Mouse (Mus musculus) kidney, embryonic 15.5 days (tissue): ENCODE results near the gene Ly75. TPM values are rescaled to one million over a fixed set of nuclear protein-coding genes. Genes with fewer than 3 reads are reported as not detected.
A peak's percentile ranks its signal among the peaks of the same experiment; 100 is the strongest.

ENCODE experiments used
- ATAC-seq: fragments of 200-750 bp; cut with Nextera tagmentation; replicated peaks from 2 replicates; pipeline ENCODE4 v1.8.0; 2017; ENCODE audit warnings: moderate TSS enrichment; ENCODE audit not compliant: low FRiP score
- H3K27ac ChIP-seq: fragments of 300-500 bp; sonication (generic); 2 replicates; pipeline ENCODE4 v1.5.1; 2015; ENCODE audit warnings: mild to moderate bottlenecking, inconsistent platforms
- H3K27me3 ChIP-seq: fragments of 300-500 bp; sonication (generic); 2 replicates; pipeline ENCODE4 v1.6.1; 2015; ENCODE audit warnings: inconsistent platforms
- H3K36me3 ChIP-seq: fragments of 300-500 bp; sonication (generic); 2 replicates; pipeline ENCODE4 v1.6.1; 2015; ENCODE audit warnings: inconsistent platforms
- H3K4me1 ChIP-seq: fragments of 300-500 bp; sonication (generic); 2 replicates; pipeline ENCODE4 v1.6.1; 2015; ENCODE audit warnings: inconsistent platforms
- H3K4me2 ChIP-seq: fragments of 300-500 bp; sonication (generic); 2 replicates; pipeline ENCODE4 v1.6.1; 2015; ENCODE audit warnings: moderate library complexity, mild to moderate bottlenecking, inconsistent platforms
- H3K4me3 ChIP-seq: fragments of 300-500 bp; sonication (generic); replicated peaks from 2 replicates; pipeline ENCODE4 v1.5.1; 2015; ENCODE audit warnings: mild to moderate bottlenecking, inconsistent platforms
- H3K9ac ChIP-seq: fragments of 300-500 bp; sonication (generic); 2 replicates; pipeline ENCODE4 v1.6.1; 2015; ENCODE audit warnings: mild to moderate bottlenecking, inconsistent platforms
- H3K9me3 ChIP-seq: fragments of 300-500 bp; sonication (generic); replicated peaks from 2 replicates; pipeline ENCODE4 v1.6.1; 2016; ENCODE audit warnings: inconsistent platforms
- WGBS: fragments of 180-500 bp; shearing (Covaris S2); methylation state at CpG from one replicate; pipeline ENCODE4 v1.1.7; 2015; ENCODE audit warnings: mixed read lengths; 5-methylcytosine and 5-hydroxymethylcytosine counted together
- polyA plus RNA-seq: library from polyadenylated mRNA; unstranded; fragments of >200 nt; fragmentation: Nextera tagmentation; extraction: Ambion mirVana; gene quantifications from 2 replicates; pipeline ENCODE4 v1.2.1, GENCODE M21; 2015

The Ly75 gene
- polyA plus RNA-seq, result 2.8 and 3.5 TPM in 2 replicates

- peaks cover 6% of the 10 kb centered on the region; the same call in 1 of the 2 replicates for H3K27me3 ChIP-seq
- no peak within 1 kb of the TSS for H3K27ac ChIP-seq
- H3K4me2 ChIP-seq, result peak within 1 kb of the TSS; percentile 88
- H3K9me3 ChIP-seq, result no peaks in the 10 kb centered on the region
- peak within 1 kb of the TSS; percentile 58 for H3K4me3 ChIP-seq
- 2% methylated on average over 46 of the region's 46 CpGs for WGBS
- H3K36me3 ChIP-seq, result no peaks in the 10 kb centered on the region
- peak; percentile 100 for ATAC-seq
- H3K9ac ChIP-seq, result peak within 1 kb of the TSS; percentile 50; the same call in 1 of the 2 replicates
- peaks cover 14% of the 10 kb centered on the region for H3K4me1 ChIP-seq
These were observed at the start of gene Ly75 for GRCm38 (mm10) chr2:60382858-60383669. Gene Ly75 (minus strand): TSS chr2:60383303.

GRCm38 (mm10) chr2:60430315-60431021, 47.4 kb upstream of the Ly75 start:
- Histone ChIP-seq H3K4me2 (no peak overlapping the region), H3K4me1 (no peaks in the 10 kb centered on the region), H3K4me3 (no peak overlapping the region), H3K27me3 (no peaks in the 10 kb centered on the region), H3K27ac (no peak overlapping the region), H3K9me3 (no peaks in the 10 kb centered on the region), H3K9ac (no peak overlapping the region), H3K36me3 (no peaks in the 10 kb centered on the region)
- ATAC-seq, result no peak
- WGBS, result 74% methylated on average over 8 of the region's 8 CpGs

GRCm38 (mm10) chr2:60418075-60418474, 35.0 kb upstream of the Ly75 start:
- WGBS, result 10% methylated on average over 6 of the region's 6 CpGs
- Histone ChIP-seq H3K9me3 (no peaks in the 10 kb centered on the region), H3K4me1 (peaks cover 7% of the 10 kb centered on the region), H3K36me3 (no peaks in the 10 kb centered on the region), H3K9ac (no peak overlapping the region), H3K4me3 (no peak overlapping the region), H3K27ac (no peak overlapping the region), H3K27me3 (no peaks in the 10 kb centered on the region), H3K4me2 (no peak overlapping the region)
- peak; percentile 86 for ATAC-seq

- Histone ChIP-seq H3K4me1 (peaks cover 21% of the 10 kb centered on the region), H3K27ac (0 out of 2 replicates have a peak overlapping the region, but pooled peaks have one; percentile 32), H3K4me2 (no peak overlapping the region), H3K9me3 (no peaks in the 10 kb centered on the region), H3K4me3 (no peak overlapping the region), H3K27me3 (no peaks in the 10 kb centered on the region), H3K36me3 (no peaks in the 10 kb centered on the region), H3K9ac (no peak overlapping the region)
- peak; percentile 73 for ATAC-seq
- WGBS, result 35% methylated on average over 8 of the region's 8 CpGs
These were observed 31.2 kb upstream of the Ly75 start for GRCm38 (mm10) chr2:60414334-60414733.

- Histone ChIP-seq H3K4me1 (peaks cover 26% of the 10 kb centered on the region), H3K9me3 (no peaks in the 10 kb centered on the region), H3K36me3 (no peaks in the 10 kb centered on the region), H3K4me2 (no peak overlapping the region), H3K27ac (no peak overlapping the region), H3K9ac (no peak overlapping the region), H3K27me3 (no peaks in the 10 kb centered on the region), H3K4me3 (no peak overlapping the region)
- WGBS, result 72% methylated on average over 18 of the region's 18 CpGs
- no peak for ATAC-seq
These were observed 30.0 kb upstream of the Ly75 start for GRCm38 (mm10) chr2:60413006-60413650.

- H3K4me2 ChIP-seq, result no peak overlapping the region
- ATAC-seq, result no peak
- H3K4me3 ChIP-seq, result no peak overlapping the region
- no peaks in the 10 kb centered on the region for H3K9me3 ChIP-seq
- peaks cover 26% of the 10 kb centered on the region for H3K4me1 ChIP-seq
- WGBS, result 85% methylated on average over 7 of the region's 7 CpGs
- H3K9ac ChIP-seq, result no peak overlapping the region
- no peak overlapping the region for H3K27ac ChIP-seq
- no peaks in the 10 kb centered on the region for H3K36me3 ChIP-seq
- no peaks in the 10 kb centered on the region for H3K27me3 ChIP-seq
These were observed 28.1 kb upstream of the Ly75 start for GRCm38 (mm10) chr2:60411181-60411580.

- peaks cover 26% of the 10 kb centered on the region for H3K4me1 ChIP-seq
- H3K9ac ChIP-seq, result no peak overlapping the region
- H3K27me3 ChIP-seq, result no peaks in the 10 kb centered on the region
- H3K36me3 ChIP-seq, result no peaks in the 10 kb centered on the region
- no peak overlapping the region for H3K4me2 ChIP-seq
- WGBS, result 52% methylated on average over 11 of the region's 11 CpGs
- H3K27ac ChIP-seq, result no peak overlapping the region; the same call in 1 of the 2 replicates
- no peak for ATAC-seq
- H3K4me3 ChIP-seq, result no peak overlapping the region
- H3K9me3 ChIP-seq, result no peaks in the 10 kb centered on the region
These were observed 27.1 kb upstream of the Ly75 start for GRCm38 (mm10) chr2:60409989-60410763.

GRCm38 (mm10) chr2:60409194-60409593, 26.1 kb upstream of the Ly75 start:
- no peak overlapping the region for H3K9ac ChIP-seq
- no peak; the same call in 1 of the 2 replicates for ATAC-seq
- 23% methylated on average over 6 of the region's 6 CpGs for WGBS
- no peaks in the 10 kb centered on the region for H3K9me3 ChIP-seq
- peaks cover 20% of the 10 kb centered on the region for H3K4me1 ChIP-seq
- H3K27ac ChIP-seq, result no peak overlapping the region
- no peaks in the 10 kb centered on the region for H3K27me3 ChIP-seq
- no peak overlapping the region for H3K4me2 ChIP-seq
- H3K4me3 ChIP-seq, result no peak overlapping the region
- H3K36me3 ChIP-seq, result no peaks in the 10 kb centered on the region

GRCm38 (mm10) chr2:60407387-60407786, 24.3 kb upstream of the Ly75 start:
- ATAC-seq, result no peak
- no peaks in the 10 kb centered on the region for H3K36me3 ChIP-seq
- WGBS, result 89% methylated on average over 2 of the region's 2 CpGs
- no peak overlapping the region for H3K4me2 ChIP-seq
- no peak overlapping the region for H3K4me3 ChIP-seq
- no peaks in the 10 kb centered on the region for H3K9me3 ChIP-seq
- H3K27ac ChIP-seq, result no peak overlapping the region
- H3K27me3 ChIP-seq, result no peaks in the 10 kb centered on the region
- H3K9ac ChIP-seq, result no peak overlapping the region
- peaks cover 18% of the 10 kb centered on the region for H3K4me1 ChIP-seq

GRCm38 (mm10) chr2:60405431-60405830, 22.3 kb upstream of the Ly75 start:
- no peak overlapping the region for H3K9ac ChIP-seq
- 91% methylated on average over 5 of the region's 5 CpGs for WGBS
- H3K4me2 ChIP-seq, result no peak overlapping the region
- no peaks in the 10 kb centered on the region for H3K36me3 ChIP-seq
- no peaks in the 10 kb centered on the region for H3K9me3 ChIP-seq
- peaks cover 14% of the 10 kb centered on the region for H3K4me1 ChIP-seq
- no peak for ATAC-seq
- no peak overlapping the region for H3K27ac ChIP-seq
- H3K27me3 ChIP-seq, result no peaks in the 10 kb centered on the region
- H3K4me3 ChIP-seq, result no peak overlapping the region

GRCm38 (mm10) chr2:60404763-60405162, 21.7 kb upstream of the Ly75 start:
- Histone ChIP-seq H3K9ac (no peak overlapping the region), H3K4me2 (no peak overlapping the region), H3K27ac (no peak overlapping the region), H3K27me3 (no peaks in the 10 kb centered on the region), H3K9me3 (no peaks in the 10 kb centered on the region), H3K4me3 (no peak overlapping the region), H3K36me3 (no peaks in the 10 kb centered on the region), H3K4me1 (peaks cover 7% of the 10 kb centered on the region)
- no peak for ATAC-seq
- WGBS, result 93% methylated on average over 7 of the region's 7 CpGs
